7 mouse cellular contexts compared by ENCODE assay signal in genomic region chr11:69919661-69920265, GRCm38 (mm10). TPM values are rescaled to one million over a fixed set of nuclear protein-coding genes. Genes with fewer than 3 reads are reported as not detected.
DNase-seq lines count a peak whose midpoint lies in the region; TF ChIP-seq lines count a peak whose summit lies in the region.

No protein-coding gene starts in this region.

- intact Hi-C loops in heart, postnatal 36 days (cut with DNase I): loop anchor here (2.0 kb wide), 3 partner anchors 17 to 61 kb away; partner anchors contain the start of genes Ctdnep1 and Kctd11

- WGBS in forebrain, embryonic 10.5 days: 1% methylated on average over 17 of the region's 17 CpGs
- WGBS in small intestine, adult 2 months: under 1% methylated on average over 17 of the region's 17 CpGs

- H3K36me3 ChIP-seq in forebrain, embryonic 10.5 days (replicated peaks): peaks cover 51% of the 10 kb centered on the region
- H3K36me3 ChIP-seq in megakaryocyte, embryonic 14.5 days (replicated peaks; ENCODE audit: low read length): peaks cover 47% of the 10 kb centered on the region
- H3K36me3 ChIP-seq in small intestine, adult 2 months (ENCODE audit: control insufficient read depth, insufficient read depth, low read length): peaks cover 35% of the 10 kb centered on the region

- no peaks in the 10 kb centered on the region for H3K9me3 ChIP-seq in forebrain, embryonic 10.5 days
- H3K9me3 ChIP-seq in megakaryocyte, embryonic 14.5 days: no peaks in the 10 kb centered on the region

- DNase-seq in MEL-GATA-1-ER (ENCODE audit: extremely low read depth, low read depth): peak; percentile 87
- peak; percentile 77 for DNase-seq in brain, adult 2 months (ENCODE audit: low read depth, low spot score)
- peak; percentile 62 for DNase-seq in forebrain, embryonic 10.5 days (ENCODE audit: extremely low spot score, low spot score)
- DNase-seq in heart, postnatal 36 days: peak; percentile 76 to 83
- peak; percentile 53 to 63 for DNase-seq in layer of hippocampus, postnatal 14 days (ENCODE audit: low spot score in 2 of 2)

- H3K27me3 ChIP-seq in forebrain, embryonic 10.5 days (ENCODE audit: poor library complexity, severe bottlenecking): no peaks in the 10 kb centered on the region
- H3K27me3 ChIP-seq in megakaryocyte, embryonic 14.5 days (replicated peaks): no peaks in the 10 kb centered on the region
- no peaks in the 10 kb centered on the region for H3K27me3 ChIP-seq in small intestine, adult 2 months (ENCODE audit: control insufficient read depth, insufficient read depth, low read length)

- no peak for TF ChIP-seq POLR2A in small intestine, adult 2 months (IDR thresholded peaks at IDR 0.05; ENCODE audit: low read depth, low read length)

- peaks cover 60% of the 10 kb centered on the region for H3K4me1 ChIP-seq in forebrain, embryonic 10.5 days
- H3K4me1 ChIP-seq in megakaryocyte, embryonic 14.5 days: peaks cover 68% of the 10 kb centered on the region
- peaks cover 10% of the 10 kb centered on the region for H3K4me1 ChIP-seq in small intestine, adult 2 months (ENCODE audit: control insufficient read depth, insufficient read depth, insufficient read length, low read length)

- H3K4me3 ChIP-seq in forebrain, embryonic 10.5 days: peak overlapping the region; percentile 99
- peak overlapping the region; percentile 99 for H3K4me3 ChIP-seq in megakaryocyte, embryonic 14.5 days (replicated peaks)
- H3K4me3 ChIP-seq in small intestine, adult 2 months (ENCODE audit: low read depth, low read length): peak overlapping the region; percentile 95

- no peak for TF ChIP-seq CTCF in small intestine, adult 2 months (IDR thresholded peaks at IDR 0.05; ENCODE audit: extremely low read depth, insufficient read length, insufficient replicate concordance, low read depth, low read length)

- peak overlapping the region; percentile 99 for H3K27ac ChIP-seq in forebrain, embryonic 10.5 days
- peak overlapping the region; percentile 88 for H3K27ac ChIP-seq in small intestine, adult 2 months (ENCODE audit: insufficient read depth, low read depth, low read length)

RNA-seq across cellular contexts. Expression of gene Eif5a, which starts 2.0 kb away (rescaled TPM):
- polyA plus RNA-seq in forebrain, embryonic 10.5 days (2016; fragmentation: Nextera tagmentation; extraction: Ambion mirVana): 2,970 and 2,997 TPM in 2 replicates
- 100 to 1,000 TPM; 420 to 449 TPM for total RNA-seq in heart, postnatal 36 days (2021)
- 100 to 1,000 TPM; 446 to 451 TPM for total RNA-seq in layer of hippocampus, postnatal 14 days (2021)
- polyA plus RNA-seq in megakaryocyte, embryonic 14.5 days (2012; ENCODE audit: insufficient read depth, low replicate concordance): 2,079 and 2,119 TPM in 2 replicates
- 136 and 230 TPM in 2 replicates for polyA plus RNA-seq in small intestine, adult 2 months (2012; rRNA removed)

RNA-seq across cellular contexts. Expression of gene Gps2, which starts 6.1 kb away (rescaled TPM):
- 92.4 and 97.3 TPM in 2 replicates for polyA plus RNA-seq in forebrain, embryonic 10.5 days (2016; fragmentation: Nextera tagmentation; extraction: Ambion mirVana)
- 10 to 100 TPM; 28.2 to 32.1 TPM for total RNA-seq in heart, postnatal 36 days (2021)
- 10 to 100 TPM; 28.5 to 29.3 TPM for total RNA-seq in layer of hippocampus, postnatal 14 days (2021)
- 116 and 124 TPM in 2 replicates for polyA plus RNA-seq in megakaryocyte, embryonic 14.5 days (2012; ENCODE audit: insufficient read depth, low replicate concordance)
- 57.4 and 104 TPM in 2 replicates for polyA plus RNA-seq in small intestine, adult 2 months (2012; rRNA removed)

RNA-seq across cellular contexts. Expression of gene Ybx2, which starts 15.8 kb away (rescaled TPM):
- polyA plus RNA-seq in forebrain, embryonic 10.5 days (2016; fragmentation: Nextera tagmentation; extraction: Ambion mirVana): 5.7 and 6.4 TPM in 2 replicates
- 10 to 100 TPM; 18.4 to 20.3 TPM for total RNA-seq in heart, postnatal 36 days (2021)
- total RNA-seq in layer of hippocampus, postnatal 14 days (2021): 1 to 10 TPM; 8.3 to 9.7 TPM
- polyA plus RNA-seq in megakaryocyte, embryonic 14.5 days (2012; ENCODE audit: insufficient read depth, low replicate concordance): 0.75 TPM in 1 of 2 replicates, not detected in the other
- 10.6 and 11.4 TPM in 2 replicates for polyA plus RNA-seq in small intestine, adult 2 months (2012; rRNA removed)

RNA-seq across cellular contexts. Expression of gene Neurl4, which starts 18.9 kb away (rescaled TPM):
- 14.3 and 14.8 TPM in 2 replicates for polyA plus RNA-seq in forebrain, embryonic 10.5 days (2016; fragmentation: Nextera tagmentation; extraction: Ambion mirVana)
- total RNA-seq in heart, postnatal 36 days (2021): 10 to 100 TPM; 40.2 to 47.4 TPM
- 100 to 1,000 TPM; 108 to 124 TPM for total RNA-seq in layer of hippocampus, postnatal 14 days (2021)
- 17.6 and 26.8 TPM in 2 replicates for polyA plus RNA-seq in megakaryocyte, embryonic 14.5 days (2012; ENCODE audit: insufficient read depth, low replicate concordance)
- polyA plus RNA-seq in small intestine, adult 2 months (2012; rRNA removed): 17.3 and 23.9 TPM in 2 replicates

RNA-seq across cellular contexts. Expression of gene 2810408A11Rik, which starts 19.0 kb away (rescaled TPM):
- polyA plus RNA-seq in forebrain, embryonic 10.5 days (2016; fragmentation: Nextera tagmentation; extraction: Ambion mirVana): 11.9 and 12.2 TPM in 2 replicates
- total RNA-seq in heart, postnatal 36 days (2021): under 1 TPM; 0.73 to 0.89 TPM
- total RNA-seq in layer of hippocampus, postnatal 14 days (2021): 1 to 10 TPM; 1.5 to 2.1 TPM
- polyA plus RNA-seq in megakaryocyte, embryonic 14.5 days (2012; ENCODE audit: insufficient read depth, low replicate concordance): 0.25 TPM in 1 of 2 replicates, not detected in the other
- polyA plus RNA-seq in small intestine, adult 2 months (2012; rRNA removed): 1.8 and 2.6 TPM in 2 replicates

Comparison
In these comparisons a context has a peak if more than half of its experiments do, and no peak if none do; other contexts are left out.
1. Peak in every context shown above with its lines: DNase-seq, H3K4me3 ChIP-seq and H3K27ac ChIP-seq.